Mouse (Mus musculus) brain, embryonic 14.5 days (tissue): ENCODE measurements around the gene Hsf5.

Source experiments
- CTCF ChIP-seq: fragments of 200-500 bp; IDR thresholded peaks from 2 replicates; pipeline ENCODE4 v1.5.1; 2012; ENCODE audit warnings: inconsistent platforms, mild to moderate bottlenecking, moderate library complexity, borderline replicate concordance; ENCODE audit not compliant: insufficient read depth, insufficient read length; ENCODE audit errors: extremely low read depth
- POLR2A ChIP-seq: fragments of 200-500 bp; IDR thresholded peaks from 2 replicates; pipeline ENCODE4 v1.6.1; 2012; ENCODE audit warnings: mild to moderate bottlenecking, inconsistent platforms, borderline replicate concordance; ENCODE audit not compliant: poor library complexity, insufficient read depth, insufficient read length, severe bottlenecking; ENCODE audit errors: extremely low read depth

GRCm38 (mm10) chr11:87677756-87678155, 60.8 kb downstream of the Hsf5 start:
- TF ChIP-seq POLR2A (no peak), CTCF (no peak)
